Mouse (Mus musculus) E14TG2a.4 (cell line): ENCODE measurements at regions not wholly inside any gene's neighbourhood (a gene's known extent, or its start where the extent isn't known, plus 50 kb on each side); places are given as distances from the start of the nearest gene placed in this dataset.

ENCODE experiments used
- CTCF ChIP-seq: conservative IDR thresholded peaks from 2 replicates; pipeline ENCODE4 v1.5.1; 2014; ENCODE audit warnings: low read length
- NANOG ChIP-seq: IDR thresholded peaks from 2 replicates; pipeline ENCODE4 v1.6.1; 2014; ENCODE audit warnings: borderline replicate concordance, low read length, mixed read lengths

DNA sequence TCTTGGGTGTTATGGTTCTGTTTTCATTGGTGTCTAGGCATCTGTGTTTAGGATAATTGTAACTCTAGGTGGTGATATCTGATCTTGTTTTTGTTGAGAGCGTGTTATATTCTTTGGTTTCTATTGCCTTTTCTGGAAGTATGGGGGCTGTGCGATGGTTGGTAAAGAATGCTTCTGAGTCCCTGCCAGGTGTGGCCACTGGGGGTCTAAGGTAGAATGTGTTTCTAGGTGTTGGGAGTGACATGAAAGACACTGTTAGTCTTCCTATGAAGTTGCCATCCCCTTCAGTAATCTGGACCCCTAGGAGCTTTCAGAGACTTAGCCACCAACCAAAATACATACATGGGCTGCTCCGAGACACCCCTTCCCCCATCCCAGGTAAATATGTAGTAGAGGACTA lies 54.0 kb upstream of the Trpm1 start:
- no peak for TF ChIP-seq CTCF
- TF ChIP-seq NANOG = no peak
